Mouse (Mus musculus) liver, embryonic 11.5 days (tissue): Measurements from ENCODE around the gene Akap13. TPM values are rescaled to one million over a fixed set of nuclear protein-coding genes. Genes with fewer than 3 reads are reported as not detected.
A peak's percentile ranks its signal among the peaks of the same experiment; 100 is the strongest.

Experiments used
- ATAC-seq: fragments of 200-750 bp; cut with Nextera tagmentation; replicated peaks from 2 replicates; pipeline ENCODE4 v1.8.0; 2017; ENCODE audit warnings: moderate number of reproducible peaks, mild to moderate bottlenecking, moderate TSS enrichment, moderate library complexity; ENCODE audit not compliant: low FRiP score
- DNase-seq: peaks from one replicate; pipeline ENCODE4 v3.0.0-alpha.2; 2017; ENCODE audit warnings: low spot score
- H3K27ac ChIP-seq: fragments of 300-500 bp; sonication (generic); 2 replicates; pipeline ENCODE4 v1.5.1; 2014; ENCODE audit warnings: mild to moderate bottlenecking, low read depth, low read length, control low read depth
- H3K27me3 ChIP-seq: fragments of 300-500 bp; sonication (generic); replicated peaks from 2 replicates; pipeline ENCODE4 v1.6.1; 2014; ENCODE audit warnings: low read length, mixed read lengths; ENCODE audit not compliant: control insufficient read depth, insufficient read depth
- H3K36me3 ChIP-seq: fragments of 300-500 bp; sonication (generic); 2 replicates; pipeline ENCODE4 v1.6.1; 2014; ENCODE audit warnings: mild to moderate bottlenecking, low read length, moderate library complexity, mixed read lengths; ENCODE audit not compliant: control insufficient read depth, insufficient read depth
- H3K4me1 ChIP-seq: fragments of 300-500 bp; sonication (generic); replicated peaks from 2 replicates; pipeline ENCODE4 v1.6.1; 2014; ENCODE audit warnings: low read length, mixed read lengths; ENCODE audit not compliant: control insufficient read depth, insufficient read depth
- H3K4me2 ChIP-seq: fragments of 300-500 bp; sonication (generic); 2 replicates; pipeline ENCODE4 v1.6.1; 2014; ENCODE audit warnings: mild to moderate bottlenecking, control low read depth, moderate library complexity
- H3K4me3 ChIP-seq: fragments of 300-500 bp; sonication (generic); 2 replicates; pipeline ENCODE4 v1.5.1; 2014; ENCODE audit warnings: low read depth, low read length, control low read depth
- H3K9ac ChIP-seq: fragments of 300-500 bp; sonication (generic); 2 replicates; pipeline ENCODE4 v1.6.1; 2014; ENCODE audit warnings: low read depth, low read length, control low read depth
- H3K9me3 ChIP-seq: fragments of 300-500 bp; sonication (generic); 2 replicates; pipeline ENCODE4 v1.6.1; 2016; ENCODE audit warnings: low read length, inconsistent platforms, mixed read lengths; ENCODE audit not compliant: control insufficient read depth
- WGBS: fragments of 180-500 bp; shearing (Covaris S2); extraction: QIAGEN DNeasy Blood & Tissue Kit; methylation state at CpG from one replicate; pipeline ENCODE4 v1.1.7; 2014; 5-methylcytosine and 5-hydroxymethylcytosine counted together
- polyA plus RNA-seq: library from polyadenylated mRNA; unstranded; fragments of >200 nt; fragmentation: Nextera tagmentation; extraction: Ambion mirVana; gene quantifications from 2 replicates; pipeline ENCODE4 v1.2.1, GENCODE M21; 2014

Akap13 gene
- polyA plus RNA-seq, 1 experiment from 2014 or later, result 30.7 TPM

DNA sequence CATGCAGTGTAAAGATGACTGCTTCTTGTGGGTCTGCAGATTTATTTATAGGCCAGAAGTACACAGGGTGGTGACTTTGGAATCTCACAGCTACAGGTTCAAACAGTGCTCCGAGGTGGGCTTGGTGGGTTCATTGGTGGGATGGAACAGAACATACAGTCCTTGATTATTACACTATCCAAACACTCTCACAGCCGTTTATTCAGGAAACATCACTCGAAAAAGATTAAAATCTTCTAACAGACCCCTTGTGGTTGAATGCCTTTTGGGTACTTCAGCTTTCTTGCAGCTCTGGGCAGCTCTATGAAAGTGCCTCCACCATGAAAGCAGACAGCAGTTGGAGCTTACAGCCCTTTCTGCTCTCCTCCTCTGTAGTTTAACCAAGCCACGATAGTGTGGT is 126.8 kb downstream of the Akap13 start:
- H3K4me2 ChIP-seq, result no peak overlapping the region
- ATAC-seq, result no peak
- H3K4me3 ChIP-seq, result no peak overlapping the region
- no peak overlapping the region; the same call in 1 of the 2 replicates for H3K27ac ChIP-seq
- WGBS, result 44% methylated on average over 4 of the region's 4 CpGs
- H3K4me1 ChIP-seq, result peaks cover 30% of the 10 kb centered on the region
- H3K36me3 ChIP-seq, result no peaks in the 10 kb centered on the region; the same call in 1 of the 2 replicates
- H3K27me3 ChIP-seq, result no peaks in the 10 kb centered on the region
- DNase-seq, result no peak
- H3K9ac ChIP-seq, result no peak overlapping the region
- H3K9me3 ChIP-seq, result no peaks in the 10 kb centered on the region

DNA sequence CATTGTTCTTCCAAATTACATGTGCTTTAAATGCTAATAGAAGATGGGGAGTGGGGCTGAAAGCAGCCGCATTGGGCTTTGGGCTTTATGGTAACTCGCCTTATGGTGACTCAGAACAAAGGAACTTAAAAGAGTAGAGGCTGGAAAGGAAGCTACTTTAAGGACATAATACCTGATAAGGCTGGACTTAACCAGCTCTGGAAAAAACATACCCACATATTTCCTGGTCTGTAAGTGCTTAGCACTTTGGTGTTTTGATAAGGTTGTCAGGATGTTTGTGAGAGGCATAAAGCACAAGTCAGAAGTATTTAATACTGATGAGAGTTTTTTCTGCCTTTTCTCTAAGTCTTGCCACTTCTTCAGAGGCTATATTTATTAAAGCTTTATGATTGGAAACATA is 128.8 kb downstream of the Akap13 start:
- Histone ChIP-seq H3K4me3 (no peak overlapping the region), H3K9ac (no peak overlapping the region), H3K36me3 (no peaks in the 10 kb centered on the region; the same call in 1 of the 2 replicates), H3K27me3 (no peaks in the 10 kb centered on the region), H3K4me2 (no peak overlapping the region), H3K9me3 (no peaks in the 10 kb centered on the region), H3K4me1 (peaks cover 42% of the 10 kb centered on the region), H3K27ac (peak overlapping the region; percentile 15; the same call in 1 of the 2 replicates)
- ATAC-seq (no peak), DNase-seq (no peak)
- WGBS, result 21% methylated on average over 2 of the region's 2 CpGs

GRCm38 (mm10) chr7:75585409-75585808 is 130.1 kb downstream of the Akap13 start:
- H3K36me3 ChIP-seq, result no peaks in the 10 kb centered on the region; the same call in 1 of the 2 replicates
- peak overlapping the region; percentile 57; the same call in 1 of the 2 replicates for H3K27ac ChIP-seq
- no peak for DNase-seq
- no peak overlapping the region for H3K4me3 ChIP-seq
- H3K27me3 ChIP-seq, result no peaks in the 10 kb centered on the region
- no peak overlapping the region for H3K9ac ChIP-seq
- H3K4me2 ChIP-seq, result no peak overlapping the region
- ATAC-seq, result no peak
- WGBS, result 80% methylated on average over 6 of the region's 6 CpGs
- peaks cover 46% of the 10 kb centered on the region for H3K4me1 ChIP-seq
- H3K9me3 ChIP-seq, result no peaks in the 10 kb centered on the region

DNA sequence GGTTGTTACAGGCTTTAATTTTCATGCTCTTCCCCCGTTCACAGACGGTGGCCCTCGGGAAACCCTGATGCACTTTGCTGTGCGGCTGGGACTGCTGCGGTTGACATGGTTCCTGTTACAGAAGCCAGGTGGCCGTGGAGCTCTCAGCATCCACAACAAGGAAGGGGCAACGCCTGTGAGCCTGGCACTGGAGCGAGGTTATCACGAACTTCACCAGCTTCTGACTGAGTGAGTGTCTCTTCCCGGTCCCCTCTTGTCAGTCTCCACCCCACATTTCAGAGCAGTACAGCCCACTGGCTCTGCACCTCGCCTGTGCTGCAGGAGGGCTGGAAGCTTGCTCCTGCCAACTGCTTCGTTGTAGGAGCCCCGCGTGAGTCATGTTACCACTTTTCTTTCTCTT is 130.8 kb downstream of the Akap13 start:
- Histone ChIP-seq H3K4me2 (peak overlapping the region; percentile 69), H3K4me3 (peak overlapping the region; percentile 47), H3K27me3 (no peaks in the 10 kb centered on the region), H3K4me1 (peaks cover 46% of the 10 kb centered on the region), H3K27ac (peak overlapping the region; percentile 57), H3K36me3 (no peaks in the 10 kb centered on the region; the same call in 1 of the 2 replicates), H3K9ac (peak overlapping the region; percentile 61), H3K9me3 (no peaks in the 10 kb centered on the region)
- peak; percentile 89 for ATAC-seq
- 32% methylated on average over 14 of the region's 14 CpGs for WGBS
- peak; percentile 57 for DNase-seq

GRCm38 (mm10) chr7:75587727-75588126 is 132.4 kb downstream of the Akap13 start:
- no peak for DNase-seq
- Histone ChIP-seq H3K27me3 (no peaks in the 10 kb centered on the region), H3K4me1 (peaks cover 39% of the 10 kb centered on the region), H3K4me3 (peak overlapping the region; percentile 47), H3K4me2 (peak overlapping the region; percentile 69), H3K36me3 (no peaks in the 10 kb centered on the region; the same call in 1 of the 2 replicates), H3K9me3 (no peaks in the 10 kb centered on the region), H3K27ac (peak overlapping the region; percentile 57), H3K9ac (peak overlapping the region; percentile 63)
- ATAC-seq, result peak; percentile 56
- 49% methylated on average over 5 of the region's 5 CpGs for WGBS

- DNase-seq, result no peak
- peak overlapping the region; percentile 5; the same call in 1 of the 2 replicates for H3K27ac ChIP-seq
- ATAC-seq, result peak; percentile 50; the same call in 1 of the 2 replicates
- H3K27me3 ChIP-seq, result no peaks in the 10 kb centered on the region
- WGBS, result 74% methylated on average over 8 of the region's 8 CpGs
- peaks cover 35% of the 10 kb centered on the region for H3K4me1 ChIP-seq
- H3K9me3 ChIP-seq, result no peaks in the 10 kb centered on the region
- H3K36me3 ChIP-seq, result no peaks in the 10 kb centered on the region; the same call in 1 of the 2 replicates
- H3K9ac ChIP-seq, result no peak overlapping the region
- H3K4me2 ChIP-seq, result peak overlapping the region; percentile 38
- H3K4me3 ChIP-seq, result no peak overlapping the region
Measured at GRCm38 (mm10) chr7:75589304-75589973, 134.1 kb downstream of the Akap13 start.

GRCm38 (mm10) chr7:75591961-75592360 is 136.6 kb downstream of the Akap13 start:
- ATAC-seq, result no peak
- Histone ChIP-seq H3K4me2 (no peak overlapping the region), H3K9ac (no peak overlapping the region), H3K4me1 (peaks cover 36% of the 10 kb centered on the region), H3K9me3 (no peaks in the 10 kb centered on the region), H3K27ac (no peak overlapping the region), H3K4me3 (no peak overlapping the region), H3K27me3 (no peaks in the 10 kb centered on the region), H3K36me3 (no peaks in the 10 kb centered on the region; the same call in 1 of the 2 replicates)
- no peak for DNase-seq
- 74% methylated on average over 1 of the region's 1 CpGs for WGBS

DNA sequence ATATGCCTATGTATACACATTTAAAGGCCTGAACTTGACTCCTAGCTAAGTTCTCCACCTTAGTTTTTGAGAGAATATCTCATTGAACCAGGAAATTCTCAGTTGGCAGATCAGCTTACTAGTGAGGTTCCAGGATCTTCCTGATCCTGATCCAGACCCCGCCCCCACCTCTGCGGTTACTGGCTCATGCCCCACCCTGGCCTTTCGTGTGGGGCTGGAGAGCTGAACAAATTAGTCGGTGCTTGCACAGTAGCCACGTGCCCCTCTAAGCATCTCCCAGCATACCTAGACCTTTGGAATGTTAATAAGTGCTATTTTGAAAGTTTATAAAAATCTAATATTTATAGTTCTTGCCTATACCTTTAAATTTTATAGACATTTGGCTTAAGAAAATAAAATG is 139.5 kb downstream of the Akap13 start:
- H3K4me1 ChIP-seq, result peaks cover 27% of the 10 kb centered on the region
- WGBS, result 32% methylated on average over 5 of the region's 5 CpGs
- ATAC-seq, result peak; percentile 73

DNA sequence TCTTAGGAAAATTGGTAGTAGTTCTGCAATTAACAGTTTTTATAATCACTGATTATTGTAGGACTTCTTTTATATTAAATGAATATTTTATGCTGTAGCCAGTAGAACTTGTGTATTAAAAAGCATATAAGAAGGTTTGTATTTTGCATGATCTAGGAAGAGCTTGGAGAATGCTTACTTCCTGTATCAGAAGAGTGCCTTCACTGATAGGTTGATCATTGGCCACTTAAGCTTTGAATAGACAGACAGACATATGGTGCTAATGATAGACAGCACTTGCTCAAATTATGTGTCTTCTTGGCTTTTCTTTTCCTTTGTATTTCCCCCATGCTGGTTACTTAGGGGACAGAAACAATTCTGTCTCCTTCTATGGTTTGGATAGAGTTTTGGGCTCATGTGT is 139.9 kb downstream of the Akap13 start:
- Histone ChIP-seq H3K9me3 (no peaks in the 10 kb centered on the region), H3K4me2 (peak overlapping the region; percentile 57), H3K4me1 (peaks cover 27% of the 10 kb centered on the region), H3K9ac (no peak overlapping the region), H3K36me3 (no peaks in the 10 kb centered on the region), H3K27ac (peak overlapping the region; percentile 56), H3K4me3 (no peak overlapping the region), H3K27me3 (no peaks in the 10 kb centered on the region)
- ATAC-seq (no peak), DNase-seq (no peak)

More for the DNA sequence above, 139.5 kb downstream of the Akap13 start:
- H3K27me3 ChIP-seq, result no peaks in the 10 kb centered on the region
- H3K36me3 ChIP-seq, result no peaks in the 10 kb centered on the region
- DNase-seq, result no peak
- no peaks in the 10 kb centered on the region for H3K9me3 ChIP-seq
- H3K4me2 ChIP-seq, result 0 out of 2 replicates have a peak overlapping the region, but pooled peaks have one; percentile 6
- H3K27ac ChIP-seq, result no peak overlapping the region
- H3K9ac ChIP-seq, result no peak overlapping the region
- no peak overlapping the region for H3K4me3 ChIP-seq
